Mouse (Mus musculus): Measurements from ENCODE around the gene Zc3hav1l.

DNA sequence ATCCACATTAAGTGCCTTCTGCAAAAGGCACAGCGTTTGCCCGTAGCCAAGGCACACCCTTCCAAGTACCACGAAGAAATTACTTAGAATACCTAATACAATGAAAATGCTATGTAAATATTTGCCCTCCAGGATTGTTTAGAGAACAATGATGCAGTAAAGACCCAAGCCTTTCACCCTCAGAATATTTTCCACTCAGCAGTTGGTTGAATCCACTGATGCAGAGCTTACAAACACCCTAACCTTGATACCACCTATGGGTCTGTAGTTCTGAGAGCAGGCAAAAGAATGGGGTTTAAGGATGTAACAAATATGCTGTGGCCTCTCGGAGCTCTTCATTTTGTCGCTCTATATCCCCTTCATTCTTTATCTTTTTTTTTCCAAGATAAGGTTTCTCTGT lies 48.8 kb upstream of the Zc3hav1l start:
- TF ChIP-seq CTCF (IDR thresholded peaks at IDR 0.05; ENCODE audit: borderline replicate concordance, insufficient read depth, low read length) (no peak), POLR2A (IDR thresholded peaks at IDR 0.05; ENCODE audit: low read depth, low read length) (no peak)
